ENCODE assay signal across 20 mouse cellular contexts in genomic region chr10:80870993-80871392, GRCm38 (mm10). TPM values are rescaled to one million over a fixed set of nuclear protein-coding genes. Genes with fewer than 3 reads are reported as not detected.
DNase-seq lines count a peak whose midpoint lies in the region; ATAC-seq and TF ChIP-seq lines count a peak whose summit lies in the region.
"Had no signal": no experiment of that assay in that cellular context is flagged by ENCODE, and none has a peak within 500 bp of the region (broad histone marks: within the 10 kb centered on the region; RNA-seq: fewer than 3 reads in every experiment).

No protein-coding gene starts in this region.

- no peak for TF ChIP-seq POLR2A in kidney, adult 2 months (IDR thresholded peaks at IDR 0.05; ENCODE audit: low read depth, low read length)

- no peak overlapping the region for H3K9ac ChIP-seq in kidney, embryonic 15.5 days
- no peak overlapping the region for H3K9ac ChIP-seq in intestine, embryonic 16.5 days (ENCODE audit: low read depth, low read length)
- no peak overlapping the region for H3K9ac ChIP-seq in midbrain, postnatal 0 days (replicated peaks; ENCODE audit: low read length, poor library complexity, severe bottlenecking)
- H3K9ac ChIP-seq: forebrain, embryonic 13.5 days; forebrain, postnatal 0 days; heart, embryonic 13.5 days had no signal

- 39% methylated on average over 3 of the region's 6 CpGs for WGBS in kidney, adult 2 months
- WGBS in kidney, embryonic 15.5 days, result 81% methylated on average over 4 of the region's 6 CpGs
- 45% methylated on average over 5 of the region's 6 CpGs for WGBS in intestine, embryonic 16.5 days
- 83% methylated on average over 2 of the region's 6 CpGs for WGBS in midbrain, postnatal 0 days

- H3K4me1 ChIP-seq in kidney, adult 2 months (ENCODE audit: control insufficient read depth, insufficient read depth, low read length), result peaks cover 3% of the 10 kb centered on the region; the same call in 1 of the 2 replicates
- 0 out of 2 replicates have a peak, but pooled peaks cover 3% of the 10 kb centered on the region for H3K4me1 ChIP-seq in kidney, embryonic 15.5 days
- H3K4me1 ChIP-seq in intestine, embryonic 16.5 days (ENCODE audit: control insufficient read depth, insufficient read depth, low read length), result no peaks in the 10 kb centered on the region
- H3K4me1 ChIP-seq in midbrain, postnatal 0 days (ENCODE audit: insufficient read depth, low read length), result no peaks in the 10 kb centered on the region
- H3K4me1 ChIP-seq: embryonic facial prominence, embryonic 10.5 days; forebrain, embryonic 13.5 days; heart, embryonic 13.5 days had no signal

- no peak for TF ChIP-seq CTCF in kidney, adult 2 months (conservative IDR thresholded peaks at IDR 0.05; ENCODE audit: insufficient read depth, insufficient read length, low read depth, low read length)
- TF ChIP-seq CTCF in midbrain, postnatal 0 days (IDR thresholded peaks at IDR 0.05), result no peak

- H3K36me3 ChIP-seq in kidney, adult 2 months (ENCODE audit: control insufficient read depth, insufficient read depth, low read length), result no peaks in the 10 kb centered on the region
- H3K36me3 ChIP-seq in kidney, embryonic 15.5 days, result peaks cover 26% of the 10 kb centered on the region
- peaks cover 3% of the 10 kb centered on the region; the same call in 1 of the 2 replicates for H3K36me3 ChIP-seq in intestine, embryonic 16.5 days (ENCODE audit: control insufficient read depth, insufficient read depth, low read length)
- peaks cover 25% of the 10 kb centered on the region for H3K36me3 ChIP-seq in midbrain, postnatal 0 days (ENCODE audit: insufficient read depth, low read length)

- no peaks in the 10 kb centered on the region for H3K9me3 ChIP-seq in kidney, embryonic 15.5 days (replicated peaks)
- H3K9me3 ChIP-seq in intestine, embryonic 16.5 days (ENCODE audit: control insufficient read depth, low read length), result no peaks in the 10 kb centered on the region
- H3K9me3 ChIP-seq in midbrain, postnatal 0 days (ENCODE audit: low read length), result no peaks in the 10 kb centered on the region
- H3K9me3 ChIP-seq: embryonic facial prominence, embryonic 10.5 days; forebrain, embryonic 13.5 days; heart, embryonic 13.5 days had no signal

- no peak for ATAC-seq in kidney, embryonic 15.5 days (replicated peaks; ENCODE audit: low FRiP score)
- ATAC-seq in intestine, embryonic 16.5 days, result no peak
- ATAC-seq in midbrain, postnatal 0 days (ENCODE audit: low FRiP score), result no peak
- ATAC-seq: forebrain, embryonic 13.5 days; forebrain, postnatal 0 days had no signal

- H3K27me3 ChIP-seq in kidney, adult 2 months (replicated peaks; ENCODE audit: control insufficient read depth, insufficient read depth, low read length), result no peaks in the 10 kb centered on the region
- H3K27me3 ChIP-seq in kidney, embryonic 15.5 days, result no peaks in the 10 kb centered on the region; the same call in none of the 2 replicates
- no peaks in the 10 kb centered on the region for H3K27me3 ChIP-seq in intestine, embryonic 16.5 days (replicated peaks; ENCODE audit: control insufficient read depth, insufficient read depth, low read length)
- no peaks in the 10 kb centered on the region for H3K27me3 ChIP-seq in midbrain, postnatal 0 days (ENCODE audit: insufficient read depth, low read length)

- no peak overlapping the region for H3K4me2 ChIP-seq in kidney, embryonic 15.5 days
- H3K4me2 ChIP-seq in intestine, embryonic 16.5 days (ENCODE audit: low read depth, low read length), result no peak overlapping the region
- no peak overlapping the region for H3K4me2 ChIP-seq in midbrain, postnatal 0 days (ENCODE audit: low read depth, low read length, poor library complexity, severe bottlenecking)
- H3K4me2 ChIP-seq: forebrain, embryonic 13.5 days; heart, embryonic 13.5 days had no signal

- no peak overlapping the region for H3K4me3 ChIP-seq in kidney, adult 2 months (ENCODE audit: insufficient read depth, low read depth, low read length)
- H3K4me3 ChIP-seq in kidney, embryonic 15.5 days (replicated peaks), result no peak overlapping the region
- H3K4me3 ChIP-seq in intestine, embryonic 16.5 days (ENCODE audit: low read length), result no peak overlapping the region
- no peak overlapping the region for H3K4me3 ChIP-seq in midbrain, postnatal 0 days (ENCODE audit: low read depth, low read length)
- H3K4me3 ChIP-seq: embryonic facial prominence, embryonic 10.5 days; forebrain, embryonic 13.5 days; heart, embryonic 13.5 days had no signal

- H3K27ac ChIP-seq in kidney, adult 2 months (ENCODE audit: insufficient read depth, low read depth, low read length), result no peak overlapping the region
- H3K27ac ChIP-seq in kidney, embryonic 15.5 days, result no peak overlapping the region
- no peak overlapping the region for H3K27ac ChIP-seq in intestine, embryonic 16.5 days (ENCODE audit: low read length)
- H3K27ac ChIP-seq in midbrain, postnatal 0 days (ENCODE audit: low read depth, low read length), result no peak overlapping the region
- H3K27ac ChIP-seq: embryonic facial prominence, embryonic 10.5 days; forebrain, embryonic 13.5 days; heart, embryonic 13.5 days had no signal

- peak; percentile 94 for DNase-seq in kidney, adult 2 months
- peak; percentile 84 to 90 for DNase-seq in kidney, adult 8-10 months
- DNase-seq in kidney, postnatal 14 days, result peak; percentile 82
- no peak for DNase-seq in midbrain, postnatal 0 days (ENCODE audit: low spot score)
- DNase-seq: adrenal gland, adult 8-10 months; cerebellum, adult 2 months; cerebellum, postnatal 10 days; forebrain, postnatal 0 days; gastrocnemius, postnatal 14 days; heart, postnatal 36 days had no signal

RNA-seq across cellular contexts. Expression of gene Tmprss9, which starts 0.7 kb away (rescaled TPM):
- 0.33 and 0.52 TPM in 2 replicates for polyA plus RNA-seq in kidney, adult 2 months (2012; rRNA removed)
- polyA plus RNA-seq in kidney, embryonic 15.5 days (2015; fragmentation: Nextera tagmentation; extraction: Ambion mirVana), result 0.04 TPM in 1 of 2 replicates, not detected in the other
- polyA plus RNA-seq in intestine, embryonic 16.5 days (2015; fragmentation: Nextera tagmentation; extraction: Ambion mirVana), result 0.06 TPM in 1 of 2 replicates, not detected in the other
- 0.09 and 0.11 TPM in 2 replicates for total RNA-seq in midbrain, postnatal 0 days (2014; rRNA removed)
- polyA plus RNA-seq in midbrain, postnatal 0 days (2015; fragmentation: Nextera tagmentation; extraction: Ambion mirVana), result 0.27 and 0.31 TPM in 2 replicates
- total RNA-seq: adrenal gland, postnatal 36 days; ES-E14; gastrocnemius, adult 18-20 months; granulocyte monocyte progenitor cell, adult 5-6 weeks; heart, postnatal 36 days had no signal
- polyA plus RNA-seq: heart, postnatal 0 days had no signal

RNA-seq across cellular contexts. Expression of gene Sppl2b, which starts 15.9 kb away (rescaled TPM):
- polyA plus RNA-seq in kidney, adult 2 months (2012; rRNA removed), result 58.2 and 88.0 TPM in 2 replicates
- polyA plus RNA-seq in kidney, embryonic 15.5 days (2015; fragmentation: Nextera tagmentation; extraction: Ambion mirVana), result 43.8 and 48.1 TPM in 2 replicates
- polyA plus RNA-seq in intestine, embryonic 16.5 days (2015; fragmentation: Nextera tagmentation; extraction: Ambion mirVana), result 36.2 and 36.6 TPM in 2 replicates
- total RNA-seq in midbrain, postnatal 0 days (2014; rRNA removed), result 116 and 132 TPM in 2 replicates
- polyA plus RNA-seq in midbrain, postnatal 0 days (2015; fragmentation: Nextera tagmentation; extraction: Ambion mirVana), result 78.6 and 86.2 TPM in 2 replicates

RNA-seq across cellular contexts. Expression of gene Lsm7, which starts 16.0 kb away (rescaled TPM):
- polyA plus RNA-seq in kidney, adult 2 months (2012; rRNA removed), result 79.0 and 98.1 TPM in 2 replicates
- 303 and 328 TPM in 2 replicates for polyA plus RNA-seq in kidney, embryonic 15.5 days (2015; fragmentation: Nextera tagmentation; extraction: Ambion mirVana)
- 198 and 240 TPM in 2 replicates for polyA plus RNA-seq in intestine, embryonic 16.5 days (2015; fragmentation: Nextera tagmentation; extraction: Ambion mirVana)
- 136 and 249 TPM in 2 replicates for total RNA-seq in midbrain, postnatal 0 days (2014; rRNA removed)
- 292 and 299 TPM in 2 replicates for polyA plus RNA-seq in midbrain, postnatal 0 days (2015; fragmentation: Nextera tagmentation; extraction: Ambion mirVana)

RNA-seq across cellular contexts. Expression of gene Lingo3, which starts 27.2 kb away (rescaled TPM):
- 0.03 and 0.09 TPM in 2 replicates for polyA plus RNA-seq in kidney, adult 2 months (2012; rRNA removed)
- 0.83 and 1.2 TPM in 2 replicates for polyA plus RNA-seq in kidney, embryonic 15.5 days (2015; fragmentation: Nextera tagmentation; extraction: Ambion mirVana)
- 0.07 and 0.10 TPM in 2 replicates for polyA plus RNA-seq in intestine, embryonic 16.5 days (2015; fragmentation: Nextera tagmentation; extraction: Ambion mirVana)
- 39.3 and 61.0 TPM in 2 replicates for total RNA-seq in midbrain, postnatal 0 days (2014; rRNA removed)
- polyA plus RNA-seq in midbrain, postnatal 0 days (2015; fragmentation: Nextera tagmentation; extraction: Ambion mirVana), result 24.4 and 26.8 TPM in 2 replicates

RNA-seq across cellular contexts. Expression of gene Timm13, which starts 29.8 kb away (rescaled TPM):
- 375 and 474 TPM in 2 replicates for polyA plus RNA-seq in kidney, adult 2 months (2012; rRNA removed)
- 365 and 368 TPM in 2 replicates for polyA plus RNA-seq in kidney, embryonic 15.5 days (2015; fragmentation: Nextera tagmentation; extraction: Ambion mirVana)
- 390 and 410 TPM in 2 replicates for polyA plus RNA-seq in intestine, embryonic 16.5 days (2015; fragmentation: Nextera tagmentation; extraction: Ambion mirVana)
- 153 and 267 TPM in 2 replicates for total RNA-seq in midbrain, postnatal 0 days (2014; rRNA removed)
- 362 and 384 TPM in 2 replicates for polyA plus RNA-seq in midbrain, postnatal 0 days (2015; fragmentation: Nextera tagmentation; extraction: Ambion mirVana)
